Mouse (Mus musculus) large intestine, adult 2 months (tissue): ENCODE data around the gene Isyna1. TPM values are rescaled to one million over a fixed set of nuclear protein-coding genes. Genes with fewer than 3 reads are reported as not detected.

Source experiments
- DNase-seq: peaks from one replicate; pipeline ENCODE4 v3.0.0-alpha.2; 2012; ENCODE audit warnings: low read depth, low spot score
- WGBS: fragments of 180-500 bp; shearing (Covaris S2); methylation state at CpG from one replicate; pipeline ENCODE4 v1.1.7; 2018; 5-methylcytosine and 5-hydroxymethylcytosine counted together
- polyA plus RNA-seq: library from polyadenylated mRNA; depleted of rRNA; stranded (reverse); fragments of >200 nt; gene quantifications from 2 replicates; pipeline ENCODE4 v1.2.3, GENCODE M21; 2012; rRNA removed

Isyna1 gene
- polyA plus RNA-seq, result 103 and 108 TPM in 2 replicates

DNA sequence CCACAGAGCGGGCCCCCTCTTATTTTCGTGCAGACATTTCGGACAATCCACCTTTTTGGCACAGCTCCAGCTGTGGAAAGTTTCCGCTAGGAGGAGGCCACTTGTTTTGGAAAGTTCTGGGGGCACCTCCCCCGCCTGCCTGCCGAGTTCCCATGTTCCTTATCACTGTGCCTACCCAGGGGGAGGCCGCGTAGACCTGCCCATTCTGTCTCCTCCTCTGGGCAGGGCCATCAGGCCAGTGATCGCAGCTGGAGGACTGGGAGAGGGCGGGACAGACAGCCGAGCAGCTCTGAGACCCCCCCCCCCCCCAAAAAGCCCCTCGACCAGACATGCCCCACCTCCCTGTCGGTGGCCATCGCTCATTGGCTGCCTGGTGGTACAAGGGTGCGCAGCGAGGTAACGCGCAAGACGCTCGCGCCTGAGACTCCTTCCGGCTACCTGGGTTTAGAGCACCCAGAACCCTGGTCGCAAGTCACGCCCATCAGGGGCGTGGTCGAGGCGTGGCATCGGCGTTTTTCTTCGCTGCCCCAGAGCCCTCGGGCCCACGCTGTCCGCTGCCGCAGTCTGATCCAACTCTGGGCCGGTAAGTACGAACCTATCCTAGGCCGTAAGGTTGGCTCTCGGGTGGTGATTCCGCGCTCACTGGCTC is at the start of gene Isyna1:
Isyna1 (plus strand) TSS at position 413 of the 649 bp plus-strand sequence.
- peak; percentile 83 for DNase-seq
- WGBS, result 1% methylated on average over 40 of the region's 40 CpGs

- no peak for DNase-seq
- WGBS, result 52% methylated on average over 4 of the region's 4 CpGs
These were observed 47.8 kb upstream of the Isyna1 start for GRCm38 (mm10) chr8:70546412-70546811.

- DNase-seq, result no peak
- 89% methylated on average over 6 of the region's 6 CpGs for WGBS
These were observed 46.4 kb upstream of the Isyna1 start for GRCm38 (mm10) chr8:70547762-70548161.

DNA sequence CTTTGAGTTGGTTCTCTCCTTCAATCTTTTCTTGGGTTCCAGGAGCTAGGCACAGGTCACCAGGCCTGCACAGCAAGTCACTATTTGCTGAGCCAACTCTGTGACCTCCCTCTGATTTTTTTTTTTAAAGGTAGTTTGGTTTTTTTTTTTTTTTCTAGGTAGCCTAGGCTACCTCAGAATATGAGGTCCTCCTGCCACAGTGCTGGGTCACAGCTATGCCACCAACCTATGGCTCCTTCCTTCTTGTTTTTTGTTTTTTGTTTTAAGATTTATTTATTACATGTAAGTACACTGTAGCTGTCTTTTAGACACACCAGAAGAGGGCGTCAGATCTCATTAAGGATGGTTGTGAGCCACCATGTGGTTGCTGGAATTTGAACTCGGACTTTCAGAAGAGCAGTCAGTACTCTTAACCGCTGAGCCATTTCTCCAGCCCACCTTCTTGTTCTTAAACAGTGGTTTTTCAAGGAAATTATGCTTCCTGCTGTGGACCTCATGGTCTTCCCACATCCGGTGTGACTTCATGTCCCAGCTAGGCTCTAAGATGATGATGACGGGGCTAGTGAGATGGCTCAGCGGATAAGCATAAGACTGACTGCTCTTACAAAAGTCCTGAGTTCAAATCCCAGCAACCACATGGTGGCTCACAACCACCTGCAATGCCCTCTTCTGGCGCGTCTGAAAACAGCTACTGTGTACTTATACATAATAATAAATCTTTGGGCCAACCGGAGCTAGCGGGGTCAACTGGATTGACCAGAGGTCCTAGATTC is 44.6 kb upstream of the Isyna1 start:
- WGBS, result 89% methylated on average over 10 of the region's 10 CpGs
- no peak for DNase-seq

DNA sequence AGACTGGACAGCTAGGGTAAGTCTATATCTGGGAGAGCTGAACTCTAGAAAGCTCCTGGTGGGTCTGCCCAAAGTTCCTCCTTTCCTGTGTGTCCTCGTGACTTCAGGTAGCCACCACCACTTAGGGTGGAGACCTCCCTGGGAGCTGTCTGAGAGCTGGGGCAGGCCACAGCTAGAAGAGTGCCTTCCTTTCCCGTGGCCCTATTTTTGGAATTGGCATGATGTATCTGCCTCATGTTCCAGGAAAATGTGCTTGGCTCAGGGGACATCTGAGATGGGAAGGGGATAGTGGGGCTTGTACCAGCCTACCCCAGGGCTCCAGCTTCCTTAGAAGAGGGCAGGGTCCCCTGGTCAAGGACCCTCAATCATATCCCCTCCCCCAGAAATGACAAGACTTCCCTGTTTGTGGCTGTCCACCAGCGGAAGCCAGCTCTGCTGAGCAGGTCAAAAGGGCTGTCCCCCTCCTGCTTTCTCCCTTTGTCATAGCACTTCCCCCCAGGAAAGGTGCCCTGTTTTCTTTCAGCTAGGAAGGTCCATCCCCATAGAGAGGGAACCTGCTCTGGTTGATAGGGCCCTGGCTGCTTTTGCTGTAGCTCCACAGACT is 42.5 kb upstream of the Isyna1 start:
- DNase-seq, result no peak
- 55% methylated on average over 3 of the region's 3 CpGs for WGBS

DNA sequence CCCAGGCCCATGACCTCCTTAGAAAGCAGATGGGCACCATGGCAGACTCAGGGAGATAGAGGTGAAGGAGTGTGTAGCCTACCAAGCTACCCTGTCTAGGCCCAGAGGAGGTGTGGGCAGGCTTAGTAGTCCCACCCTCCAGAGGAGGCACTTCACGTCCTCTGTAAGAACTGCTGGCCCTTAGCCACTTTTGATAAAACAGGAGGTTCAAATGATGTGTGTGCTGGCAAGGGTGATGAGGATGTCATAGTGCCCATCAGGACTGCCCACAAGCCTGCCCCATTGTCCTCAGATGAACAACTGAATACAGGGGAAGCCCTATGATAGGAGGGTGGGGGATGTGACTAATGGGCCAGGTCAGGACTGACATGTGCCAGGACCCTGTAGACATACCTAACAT is 41.3 kb upstream of the Isyna1 start:
- DNase-seq, result no peak
- 12% methylated on average over 1 of the region's 1 CpGs for WGBS

DNA sequence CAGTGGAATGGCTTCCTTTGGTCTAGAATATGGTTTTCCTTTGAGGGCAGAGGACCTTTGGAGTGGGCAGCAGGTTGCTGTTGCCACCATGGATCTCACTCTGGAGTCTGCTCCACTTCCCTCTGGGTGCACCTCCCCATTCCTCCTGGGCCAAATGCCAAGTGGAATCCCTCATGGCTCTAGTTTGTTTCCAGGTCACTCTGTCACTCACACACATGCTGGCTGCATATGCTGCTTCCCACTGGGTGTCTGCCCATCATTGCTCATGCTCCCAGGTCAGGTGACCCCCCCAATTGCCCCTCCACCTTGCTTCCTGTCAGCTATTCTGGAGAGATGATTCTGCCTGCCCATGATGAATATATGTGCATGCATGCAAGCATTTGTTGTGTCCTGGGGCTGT is 40.4 kb upstream of the Isyna1 start:
- no peak for DNase-seq

DNA sequence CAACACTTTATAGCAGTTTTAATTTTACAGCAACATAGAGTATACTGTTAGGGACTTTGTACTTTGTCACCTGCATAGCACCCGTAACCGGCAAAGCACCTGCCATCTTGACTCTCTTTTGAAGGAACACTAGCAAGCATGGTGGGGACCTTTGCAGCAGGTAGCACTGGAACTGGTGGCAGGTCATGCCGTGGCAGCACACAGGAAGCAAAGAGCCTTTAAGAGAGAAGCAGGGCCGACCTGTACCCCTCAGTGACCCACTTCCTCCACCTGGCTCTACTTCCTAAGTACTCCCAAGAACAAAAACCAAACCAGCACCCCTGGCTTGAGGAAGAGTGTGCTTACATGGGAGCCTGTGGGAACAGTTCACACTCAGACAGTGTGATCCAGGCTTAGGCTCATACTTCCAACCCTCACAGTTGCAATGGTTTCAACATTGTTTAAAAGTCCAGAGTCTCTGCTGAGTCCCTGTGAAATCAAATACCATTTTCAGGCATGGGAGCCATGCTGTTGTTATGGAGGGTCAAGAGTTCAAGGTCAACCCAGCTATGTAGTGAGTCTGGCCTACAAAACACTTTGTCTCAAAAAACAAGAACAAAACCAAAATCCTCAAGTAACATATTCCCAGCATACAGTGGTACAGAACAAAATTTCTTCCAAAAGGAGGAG is 39.0 kb upstream of the Isyna1 start:
- no peak for DNase-seq
- WGBS, result 35% methylated on average over 4 of the region's 4 CpGs

DNA sequence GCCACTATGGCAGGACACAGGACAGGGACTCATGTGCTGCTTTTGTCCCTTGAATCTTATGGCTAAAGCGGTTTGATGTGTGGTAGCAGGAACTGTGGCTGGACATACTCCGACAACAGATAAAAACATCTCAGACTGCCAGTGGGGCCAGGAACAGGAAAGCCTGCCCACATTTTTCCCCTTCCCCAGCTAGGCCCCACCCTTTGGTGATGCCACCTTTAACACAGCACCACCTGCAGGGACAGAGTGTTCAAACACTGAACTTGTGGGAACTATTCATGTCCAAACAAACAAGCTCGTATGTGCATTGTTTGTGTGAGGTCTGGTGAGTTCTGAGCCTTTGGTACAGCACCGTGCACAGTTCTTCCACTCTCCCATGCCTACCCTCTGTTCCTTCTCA is 35.8 kb upstream of the Isyna1 start:
- 43% methylated on average over 4 of the region's 4 CpGs for WGBS
- DNase-seq, result no peak

DNA sequence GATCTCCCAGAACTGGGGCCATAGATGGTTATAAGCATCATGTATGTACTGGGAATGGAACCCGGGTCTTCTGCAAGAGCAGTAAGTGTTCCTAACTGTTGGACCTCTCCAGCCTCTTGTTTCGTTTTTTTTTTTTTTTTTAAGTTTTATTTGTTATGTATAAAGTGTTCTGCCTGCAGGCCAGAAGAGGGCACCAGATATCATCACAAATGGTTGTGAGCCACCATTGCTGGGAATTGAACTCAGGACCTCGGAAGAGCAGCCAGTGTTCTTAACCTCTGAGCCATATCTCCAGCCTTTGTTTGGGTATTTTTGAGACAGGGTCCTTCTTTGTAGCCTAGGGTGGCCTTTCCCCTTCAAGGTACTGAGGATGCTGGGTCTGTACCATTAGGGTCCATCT is 35.2 kb upstream of the Isyna1 start:
- DNase-seq, result no peak
- WGBS, result 66% methylated on average over 3 of the region's 3 CpGs

DNA sequence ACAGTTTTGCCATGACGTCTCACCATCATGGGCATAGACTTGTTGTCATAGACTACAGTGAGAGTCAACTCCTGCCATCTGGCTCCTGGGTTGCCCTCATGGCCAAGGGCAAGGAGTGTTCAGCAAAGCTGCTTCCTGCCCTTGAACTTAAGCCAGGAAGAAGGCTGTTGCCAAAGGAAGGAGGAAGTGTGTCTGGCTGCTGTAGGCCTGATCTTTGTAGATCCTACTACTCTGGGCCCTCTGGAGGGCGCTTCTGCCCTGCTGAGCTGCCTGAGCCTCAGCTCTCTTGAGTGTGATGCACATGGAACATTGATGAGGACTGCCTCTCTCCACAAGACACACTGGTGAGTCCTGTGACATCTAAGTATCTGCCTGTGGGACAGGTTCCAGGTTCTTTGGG is 34.1 kb upstream of the Isyna1 start:
- 20% methylated on average over 2 of the region's 2 CpGs for WGBS
- DNase-seq, result no peak

GRCm38 (mm10) chr8:70560564-70560963 is 33.6 kb upstream of the Isyna1 start:
- WGBS, result 66% methylated on average over 3 of the region's 3 CpGs
- no peak for DNase-seq

GRCm38 (mm10) chr8:70561357-70561756 is 32.8 kb upstream of the Isyna1 start:
- no peak for DNase-seq
- WGBS, result 61% methylated on average over 4 of the region's 4 CpGs

DNA sequence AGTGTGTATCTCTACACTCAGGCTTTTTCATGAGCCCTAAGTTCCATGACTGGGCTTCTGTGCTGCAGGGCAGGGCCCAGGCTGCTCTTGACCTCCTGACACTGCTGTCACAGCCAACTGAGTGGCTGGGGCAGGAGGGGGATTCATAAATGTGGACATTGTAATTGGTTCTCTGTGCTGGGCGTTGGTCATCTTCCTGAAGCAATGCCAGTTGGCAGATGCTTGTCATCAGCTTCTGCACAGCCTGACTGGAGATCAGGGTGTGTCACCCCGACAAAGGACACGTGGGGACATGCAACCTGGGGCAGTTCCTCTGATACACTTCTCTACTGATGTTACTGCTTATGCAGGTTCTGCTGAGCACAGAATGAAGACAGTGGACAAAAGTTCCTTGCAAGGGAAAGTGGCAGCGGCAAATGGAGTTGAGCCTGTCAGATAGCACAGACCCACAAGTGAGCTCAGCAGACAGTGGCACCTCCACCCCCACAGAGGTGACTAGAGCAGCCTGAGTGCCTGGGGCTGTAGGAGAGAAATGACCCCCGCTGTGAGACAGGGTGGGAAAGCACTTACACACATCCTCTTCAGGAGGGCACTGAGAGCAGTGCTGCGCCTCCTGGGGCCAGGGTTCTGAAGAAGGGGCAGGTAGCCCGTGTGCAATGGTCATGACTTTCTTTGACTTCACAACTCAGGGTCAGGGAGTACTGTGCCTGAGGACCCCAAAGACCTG is 32.2 kb upstream of the Isyna1 start:
- WGBS, result 39% methylated on average over 7 of the region's 7 CpGs
- DNase-seq, result no peak

- DNase-seq, result no peak
- WGBS, result 68% methylated on average over 3 of the region's 3 CpGs
These were observed 31.4 kb upstream of the Isyna1 start for GRCm38 (mm10) chr8:70562802-70563201.

DNA sequence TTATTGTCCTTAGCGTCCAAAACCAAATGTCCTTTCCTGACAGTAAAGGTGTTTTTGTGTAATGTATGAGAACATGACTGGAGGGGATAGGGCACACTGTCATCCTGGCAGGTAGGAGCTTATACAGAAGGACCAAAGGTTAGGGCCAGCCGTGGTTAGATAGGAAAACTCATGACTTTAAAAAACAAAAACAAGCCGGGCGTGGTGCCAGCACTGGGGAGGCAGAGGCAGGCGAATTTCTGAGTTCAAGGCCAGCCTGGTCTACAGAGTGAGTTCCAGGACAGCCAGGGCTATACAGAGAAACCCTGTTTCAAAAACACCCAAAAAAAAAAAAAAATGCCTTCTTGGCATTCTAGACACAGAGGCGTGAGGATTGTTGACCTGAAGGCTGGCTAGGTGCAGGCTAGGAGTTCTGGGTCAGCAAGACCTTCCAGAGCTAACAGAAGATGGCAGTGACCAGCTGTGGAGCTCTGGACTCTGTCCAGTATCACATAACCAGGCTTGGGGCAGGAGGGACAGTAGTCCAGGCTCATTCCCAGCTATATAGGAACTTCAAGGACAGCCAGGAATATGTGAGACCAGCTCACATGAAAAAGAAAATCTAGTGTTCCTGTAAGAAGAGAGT is 30.3 kb upstream of the Isyna1 start:
- WGBS, result 71% methylated on average over 6 of the region's 6 CpGs
- DNase-seq, result no peak

- 48% methylated on average over 3 of the region's 3 CpGs for WGBS
- DNase-seq, result no peak
These were observed 29.4 kb upstream of the Isyna1 start for GRCm38 (mm10) chr8:70564696-70565235.

GRCm38 (mm10) chr8:70565561-70565960 is 28.6 kb upstream of the Isyna1 start:
- 12% methylated on average over 3 of the region's 3 CpGs for WGBS
- DNase-seq, result peak; percentile 85

GRCm38 (mm10) chr8:70570360-70570759 is 23.8 kb upstream of the Isyna1 start:
- DNase-seq, result no peak
